Mouse (Mus musculus) heart, embryonic 16.5 days (tissue): ENCODE results near the gene P2rx6. TPM values are rescaled to one million over a fixed set of nuclear protein-coding genes. Genes with fewer than 3 reads are reported as not detected.

Experiments used
- ATAC-seq: fragments of 200-750 bp; cut with Nextera tagmentation; replicated peaks from 2 replicates; pipeline ENCODE4 v1.8.0; 2017; ENCODE audit warnings: moderate number of reproducible peaks; ENCODE audit not compliant: insufficient read depth, low FRiP score; ENCODE audit errors: extremely low read depth
- H3K27ac ChIP-seq: fragments of 300-500 bp; sonication (generic); 2 replicates; pipeline ENCODE4 v1.5.1; 2014; ENCODE audit warnings: mild to moderate bottlenecking, low read length, control low read depth, moderate library complexity
- H3K27me3 ChIP-seq: fragments of 300-500 bp; sonication (generic); 2 replicates; pipeline ENCODE4 v1.6.1; 2014; ENCODE audit warnings: low read length, mixed read lengths; ENCODE audit not compliant: control insufficient read depth, insufficient read depth
- H3K36me3 ChIP-seq: fragments of 300-500 bp; sonication (generic); 2 replicates; pipeline ENCODE4 v1.6.1; 2014; ENCODE audit not compliant: control insufficient read depth, insufficient read depth
- H3K4me1 ChIP-seq: fragments of 300-500 bp; sonication (generic); 2 replicates; pipeline ENCODE4 v1.6.1; 2014; ENCODE audit warnings: low read length, mixed read lengths; ENCODE audit not compliant: control insufficient read depth, insufficient read depth
- H3K4me2 ChIP-seq: fragments of 300-500 bp; sonication (generic); 2 replicates; pipeline ENCODE4 v1.6.1; 2014; ENCODE audit warnings: low read depth, mild to moderate bottlenecking, control low read depth, low read length
- H3K4me3 ChIP-seq: fragments of 300-500 bp; sonication (generic); 2 replicates; pipeline ENCODE4 v1.5.1; 2014; ENCODE audit warnings: mild to moderate bottlenecking, control low read depth, low read length
- H3K9ac ChIP-seq: fragments of 300-500 bp; sonication (generic); 2 replicates; pipeline ENCODE4 v1.6.1; 2014; ENCODE audit warnings: low read length, control low read depth
- H3K9me3 ChIP-seq: fragments of 300-500 bp; sonication (generic); replicated peaks from 2 replicates; pipeline ENCODE4 v1.6.1; 2016; ENCODE audit warnings: low read length; ENCODE audit not compliant: control insufficient read depth
- WGBS: fragments of 180-500 bp; shearing (Covaris S2); extraction: QIAGEN DNeasy Blood & Tissue Kit; methylation state at CpG from one replicate; pipeline ENCODE4 v1.1.7; 2014; 5-methylcytosine and 5-hydroxymethylcytosine counted together
- polyA plus RNA-seq: library from polyadenylated mRNA; unstranded; fragments of >200 nt; fragmentation: Nextera tagmentation; extraction: Ambion mirVana; gene quantifications from 2 replicates; pipeline ENCODE4 v1.2.1, GENCODE M21; 2015

The P2rx6 gene
- polyA plus RNA-seq, result 0.58 and 0.61 TPM in 2 replicates

DNA sequence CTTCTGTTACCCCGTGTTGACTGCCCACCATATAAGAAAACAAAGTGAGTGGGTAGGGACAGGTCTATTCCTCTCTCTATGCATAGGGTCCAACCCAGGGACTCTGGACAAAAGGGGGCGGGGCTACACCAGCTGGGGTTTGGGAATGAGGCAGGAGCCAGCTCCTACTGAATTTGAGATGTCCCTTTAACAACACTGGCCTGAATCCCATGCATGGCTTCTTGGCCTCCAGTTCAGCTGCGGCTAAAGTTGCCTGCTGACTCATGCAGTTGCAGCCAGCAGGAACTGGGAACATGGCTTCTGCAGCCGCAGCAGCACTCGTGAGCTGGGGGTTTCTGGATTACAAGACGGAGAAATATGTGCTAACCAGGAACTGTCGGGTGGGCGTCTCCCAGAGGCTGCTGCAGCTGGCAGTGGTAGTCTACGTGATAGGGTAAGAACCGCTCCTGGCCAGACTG lies at the start of gene P2rx6:
P2rx6 (plus strand) TSS at position 135 of the 458 bp plus-strand sequence.
- Histone ChIP-seq H3K9me3 (no peaks in the 10 kb centered on the region), H3K36me3 (no peaks in the 10 kb centered on the region), H3K27ac (peak within 1 kb of the TSS; percentile 53), H3K4me2 (peak within 1 kb of the TSS; percentile 81), H3K4me1 (peaks cover 21% of the 10 kb centered on the region), H3K4me3 (peak within 1 kb of the TSS; percentile 50), H3K27me3 (peaks cover 7% of the 10 kb centered on the region), H3K9ac (peak within 1 kb of the TSS; percentile 58)
- 2% methylated on average over 10 of the region's 10 CpGs for WGBS
- ATAC-seq, result peak; percentile 37

- 79% methylated on average over 2 of the region's 2 CpGs for whole genome bisulfite sequencing
- H3K27ac ChIP-seq, result no peak overlapping the region
- peaks cover 56% of the 10 kb centered on the region for H3K36me3 ChIP-seq
- H3K4me3 ChIP-seq, result no peak overlapping the region
- H3K4me1 ChIP-seq, result no peaks in the 10 kb centered on the region
- no peaks in the 10 kb centered on the region for H3K27me3 ChIP-seq
- no peak overlapping the region for H3K9ac ChIP-seq
- no peak overlapping the region for H3K4me2 ChIP-seq
- H3K9me3 ChIP-seq, result no peaks in the 10 kb centered on the region
- no peak for ATAC-seq
Measured at GRCm38 (mm10) chr16:17518910-17519309, 42.8 kb upstream of the P2rx6 start.

GRCm38 (mm10) chr16:17524156-17524555 lies 37.5 kb upstream of the P2rx6 start:
- H3K4me2 ChIP-seq, result no peak overlapping the region
- no peak overlapping the region for H3K27ac ChIP-seq
- no peak overlapping the region for H3K9ac ChIP-seq
- no peaks in the 10 kb centered on the region for H3K4me1 ChIP-seq
- WGBS, result 94% methylated on average over 11 of the region's 11 CpGs
- no peak overlapping the region for H3K4me3 ChIP-seq
- no peaks in the 10 kb centered on the region for H3K9me3 ChIP-seq
- H3K27me3 ChIP-seq, result no peaks in the 10 kb centered on the region
- no peak for ATAC-seq
- peaks cover 68% of the 10 kb centered on the region for H3K36me3 ChIP-seq

DNA sequence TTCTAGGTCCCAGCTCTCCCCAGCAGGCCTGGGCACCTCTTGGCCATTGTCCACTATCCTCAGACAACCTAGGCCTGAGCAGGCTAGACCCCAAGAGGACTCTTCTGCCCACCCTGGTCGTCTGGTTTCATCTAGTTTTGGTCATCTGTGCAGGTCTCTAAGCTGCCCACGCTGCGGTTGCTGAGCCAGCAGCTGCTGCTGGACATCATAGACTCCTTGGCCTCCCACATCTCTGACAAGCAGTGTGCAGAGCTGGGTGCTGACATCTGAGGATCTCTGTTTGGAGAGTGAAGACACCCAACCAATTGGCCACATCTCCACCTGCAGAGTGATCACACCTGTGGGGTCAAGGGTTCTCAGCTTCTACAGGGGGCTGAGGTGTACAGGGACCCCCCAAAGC lies 36.2 kb upstream of the P2rx6 start:
- Histone ChIP-seq H3K9me3 (no peaks in the 10 kb centered on the region), H3K4me2 (no peak overlapping the region), H3K4me3 (no peak overlapping the region), H3K27ac (no peak overlapping the region), H3K27me3 (no peaks in the 10 kb centered on the region), H3K4me1 (peaks cover 8% of the 10 kb centered on the region), H3K9ac (no peak overlapping the region), H3K36me3 (peaks cover 66% of the 10 kb centered on the region)
- ATAC-seq, result no peak
- 74% methylated on average over 3 of the region's 3 CpGs for WGBS

GRCm38 (mm10) chr16:17526223-17526622 lies 35.5 kb upstream of the P2rx6 start:
- no peak for ATAC-seq
- Histone ChIP-seq H3K36me3 (peaks cover 59% of the 10 kb centered on the region), H3K4me1 (peaks cover 8% of the 10 kb centered on the region), H3K4me3 (no peak overlapping the region), H3K4me2 (no peak overlapping the region), H3K9ac (no peak overlapping the region), H3K27ac (no peak overlapping the region), H3K27me3 (no peaks in the 10 kb centered on the region), H3K9me3 (no peaks in the 10 kb centered on the region)
- 91% methylated on average over 6 of the region's 6 CpGs for WGBS

- Histone ChIP-seq H3K9me3 (no peaks in the 10 kb centered on the region), H3K4me2 (no peak overlapping the region), H3K27ac (no peak overlapping the region), H3K4me3 (no peak overlapping the region), H3K27me3 (no peaks in the 10 kb centered on the region), H3K9ac (no peak overlapping the region), H3K4me1 (peaks cover 13% of the 10 kb centered on the region), H3K36me3 (peaks cover 46% of the 10 kb centered on the region)
- ATAC-seq, result no peak
Measured at GRCm38 (mm10) chr16:17527606-17528005, 34.1 kb upstream of the P2rx6 start.

DNA sequence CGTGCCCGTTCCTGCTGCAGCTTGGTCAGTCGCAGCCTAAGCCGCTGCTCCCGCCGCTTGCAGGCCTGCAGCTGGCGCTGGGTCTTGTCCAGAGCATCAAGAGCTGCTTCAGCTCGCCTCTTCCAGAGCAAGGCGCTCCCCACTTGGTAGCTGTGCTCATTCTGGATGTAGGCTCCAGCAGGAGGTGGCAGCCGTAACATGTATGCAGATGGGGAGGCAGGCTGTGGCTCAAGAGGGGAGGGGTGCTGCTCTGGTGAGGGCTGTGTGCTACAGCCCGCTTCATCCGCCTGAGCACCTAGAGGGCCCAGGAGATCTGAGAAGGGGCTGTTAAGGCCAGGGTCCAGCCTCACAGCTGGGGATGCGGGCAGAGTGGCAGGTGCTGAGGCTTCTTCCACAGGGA lies 33.4 kb upstream of the P2rx6 start:
- WGBS, result 82% methylated on average over 13 of the region's 13 CpGs
- Histone ChIP-seq H3K4me3 (no peak overlapping the region), H3K27ac (no peak overlapping the region), H3K4me2 (no peak overlapping the region), H3K4me1 (peaks cover 13% of the 10 kb centered on the region), H3K9ac (no peak overlapping the region), H3K36me3 (peaks cover 40% of the 10 kb centered on the region), H3K9me3 (no peaks in the 10 kb centered on the region), H3K27me3 (no peaks in the 10 kb centered on the region)
- no peak for ATAC-seq

- 12% methylated on average over 17 of the region's 17 CpGs for WGBS
- H3K36me3 ChIP-seq, result peaks cover 30% of the 10 kb centered on the region
- no peaks in the 10 kb centered on the region for H3K27me3 ChIP-seq
- ATAC-seq, result no peak
- H3K27ac ChIP-seq, result peak overlapping the region; percentile 96
- peaks cover 13% of the 10 kb centered on the region for H3K4me1 ChIP-seq
- peak overlapping the region; percentile 89 for H3K4me2 ChIP-seq
- H3K9me3 ChIP-seq, result no peaks in the 10 kb centered on the region
- peak overlapping the region; percentile 86 for H3K9ac ChIP-seq
- H3K4me3 ChIP-seq, result peak overlapping the region; percentile 84
Measured at GRCm38 (mm10) chr16:17529981-17530586, 31.6 kb upstream of the P2rx6 start.

DNA sequence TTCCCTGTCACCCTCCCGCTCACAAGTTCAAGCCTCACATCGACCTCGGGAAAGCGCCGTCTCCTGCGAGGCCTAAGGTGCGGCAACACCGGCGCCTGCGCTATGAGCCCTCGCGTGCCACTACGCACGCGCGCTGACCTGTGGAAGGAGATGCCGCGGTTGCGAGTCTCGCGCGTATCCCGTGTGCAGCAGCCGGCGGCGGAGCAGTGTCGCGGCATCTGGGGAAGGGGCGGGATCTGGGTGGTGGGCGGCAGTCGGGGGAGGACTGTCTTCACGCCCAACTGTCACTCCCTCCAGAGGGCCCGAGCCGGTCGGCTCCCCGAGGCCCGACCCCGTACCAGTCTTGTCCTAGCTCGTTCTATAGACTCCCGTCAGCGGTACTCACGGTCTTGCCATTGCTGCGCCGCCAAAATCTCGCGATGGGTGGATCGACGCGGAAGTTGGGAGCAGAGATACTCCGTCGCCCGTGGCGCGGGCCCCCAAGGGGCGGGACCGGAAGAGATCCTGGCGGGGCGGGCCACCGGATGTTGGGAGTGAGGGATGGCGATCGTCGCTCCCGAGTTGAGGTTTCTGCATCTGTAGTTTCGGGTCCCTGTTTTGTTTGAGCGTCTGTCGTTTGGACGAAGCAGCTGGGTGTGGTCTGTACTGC lies 30.9 kb upstream of the P2rx6 start, which contains the start of gene Thap7:
Thap7 (minus strand) TSS at position 497 of the 649 bp plus-strand sequence.
- under 1% methylated on average over 67 of the region's 67 CpGs for WGBS
- H3K4me2 ChIP-seq, result peak within 1 kb of the TSS; percentile 89
- peaks cover 24% of the 10 kb centered on the region for H3K36me3 ChIP-seq
- peak; percentile 95 for ATAC-seq
- H3K9ac ChIP-seq, result peak within 1 kb of the TSS; percentile 86
- H3K27ac ChIP-seq, result peak within 1 kb of the TSS; percentile 96
- peak within 1 kb of the TSS; percentile 84 for H3K4me3 ChIP-seq
- H3K4me1 ChIP-seq, result peaks cover 13% of the 10 kb centered on the region
- H3K9me3 ChIP-seq, result no peaks in the 10 kb centered on the region
- no peaks in the 10 kb centered on the region for H3K27me3 ChIP-seq
